Mouse (Mus musculus): ENCODE data around the gene Speer4b.
"Not testable (repeated sequence)": the region's sequence is repeated elsewhere in the genome, so short reads cannot be mapped to it uniquely, and the experiment has no call there.

Gene Speer4b

GRCm38 (mm10) chr5:27501338-27501737 is at the start of gene Speer4b:
TSS of gene Speer4b (minus strand) at chr5:27501438.
- in situ Hi-C loops (cut with MboI; ENCODE audit: unreplicated experiment in 2 of 2): not testable (repeated sequence)

- in situ Hi-C loops (cut with MboI; ENCODE audit: unreplicated experiment in 2 of 2): no loop called here
These were observed 48.1 kb upstream of the Speer4b start for GRCm38 (mm10) chr5:27549291-27549690.

DNA sequence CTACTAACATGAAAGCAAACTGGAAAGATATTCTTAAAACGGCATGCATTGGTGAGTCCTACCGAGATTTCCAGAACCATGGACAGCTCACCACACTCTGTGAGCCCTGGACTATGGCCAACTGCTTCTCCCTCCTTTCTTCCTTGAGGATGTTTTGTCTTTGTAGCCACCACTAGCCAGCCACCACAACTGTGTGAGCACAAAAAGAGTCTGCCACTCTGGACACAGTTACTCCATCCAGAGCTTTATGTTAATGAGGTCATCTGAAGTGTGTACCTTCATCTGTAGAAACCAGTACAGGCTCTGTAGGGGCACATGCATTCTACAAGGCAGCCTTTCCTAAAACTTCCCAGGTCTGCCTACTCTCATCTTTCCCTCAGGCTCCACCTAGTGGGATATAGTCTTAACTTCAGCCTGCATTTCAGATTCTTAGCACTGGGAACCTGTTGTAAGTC is 43.6 kb upstream of the Speer4b start:
- in situ Hi-C loops (cut with MboI; ENCODE audit: unreplicated experiment in 2 of 2): no loop called here

DNA sequence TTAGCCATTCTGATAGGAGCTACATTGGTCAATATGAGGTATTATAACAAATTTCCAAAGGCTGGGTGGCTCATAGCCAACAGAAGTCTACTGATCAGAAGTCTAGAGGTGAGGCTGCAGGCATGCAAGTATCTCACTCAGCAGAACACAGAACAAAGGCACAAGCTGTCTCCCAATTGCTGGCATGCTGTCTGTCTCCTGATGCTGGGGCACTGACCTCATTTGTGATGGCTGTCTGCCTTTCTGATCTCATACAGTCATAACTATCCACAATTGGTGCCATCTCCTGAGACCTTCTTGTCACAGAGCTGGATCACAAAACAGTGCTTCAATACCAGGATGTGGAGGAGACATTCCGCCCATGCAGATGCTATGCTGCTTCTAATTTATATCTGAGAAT is 25.7 kb upstream of the Speer4b start:
- in situ Hi-C loops (cut with MboI; ENCODE audit: unreplicated experiment in 2 of 2): no loop called here

DNA sequence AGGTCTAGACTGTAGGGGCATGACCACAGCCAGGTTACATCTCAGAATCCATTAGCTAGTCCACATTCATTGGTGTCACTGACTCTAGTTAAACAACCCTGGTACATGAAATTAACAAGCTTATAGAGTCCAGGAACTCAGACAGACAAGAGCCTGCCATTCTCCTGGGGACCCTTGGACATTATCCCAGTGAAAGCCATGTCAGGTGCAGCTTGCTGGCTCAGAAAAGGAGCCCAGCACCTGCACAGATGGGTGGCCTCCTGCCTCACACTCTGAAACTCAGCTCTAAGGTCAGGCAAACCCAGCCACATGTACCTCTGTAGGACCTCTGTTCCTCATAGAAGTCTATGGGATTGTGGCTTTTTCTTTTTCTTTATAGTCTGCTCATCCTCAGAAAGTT is 17.5 kb upstream of the Speer4b start:
- in situ Hi-C loops (cut with MboI; ENCODE audit: unreplicated experiment in 2 of 2): no loop called here

DNA sequence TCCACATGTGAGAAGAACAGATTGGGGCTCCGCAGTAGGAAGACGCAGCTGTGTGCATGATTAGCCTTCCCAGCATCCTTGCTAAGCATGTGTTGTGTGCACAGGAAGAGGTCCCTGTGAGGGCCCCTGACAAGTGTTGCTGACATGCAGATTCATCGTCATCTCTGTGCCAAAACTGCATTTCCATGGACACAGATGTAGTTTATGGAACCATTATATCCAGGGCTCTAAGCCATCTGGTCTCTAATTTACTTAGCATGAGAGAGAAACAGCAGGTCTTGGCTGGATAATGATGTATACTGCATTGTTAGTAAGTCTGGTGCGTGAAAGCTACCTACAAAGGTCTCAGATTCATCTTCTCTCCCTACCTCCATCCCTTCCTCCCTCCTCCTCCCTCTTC is 10.3 kb downstream of the Speer4b start:
- in situ Hi-C loops (cut with MboI; ENCODE audit: unreplicated experiment in 2 of 2): no loop called here

- in situ Hi-C loops (cut with MboI; ENCODE audit: unreplicated experiment in 2 of 2): no loop called here
These were observed 15.1 kb downstream of the Speer4b start for GRCm38 (mm10) chr5:27486138-27486537.

DNA sequence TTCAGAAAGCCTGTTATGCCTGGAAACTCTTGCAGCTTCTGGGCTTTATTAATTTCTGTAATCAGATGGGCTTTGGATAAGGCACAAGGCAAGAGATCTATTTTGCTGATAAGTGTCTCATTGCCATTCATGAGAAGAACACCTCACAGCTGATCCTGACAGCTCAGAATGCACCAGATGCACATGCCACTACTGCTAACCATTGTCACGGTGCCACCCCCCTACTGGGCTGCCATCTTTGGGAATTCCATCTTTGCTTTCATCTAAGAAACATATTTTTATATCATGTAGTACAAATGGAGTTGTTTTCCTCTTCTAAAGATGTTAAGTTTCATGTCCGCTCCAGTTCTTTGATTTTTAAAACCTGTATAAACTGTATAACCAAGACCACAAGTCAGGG is 19.5 kb downstream of the Speer4b start:
- in situ Hi-C loops (cut with MboI; ENCODE audit: unreplicated experiment in 2 of 2): no loop called here

- in situ Hi-C loops (cut with MboI; ENCODE audit: unreplicated experiment in 2 of 2): no loop called here
These were observed 26.2 kb downstream of the Speer4b start for GRCm38 (mm10) chr5:27474964-27475465.

- in situ Hi-C loops (cut with MboI; ENCODE audit: unreplicated experiment in 2 of 2): no loop called here
These were observed 43.6 kb downstream of the Speer4b start for GRCm38 (mm10) chr5:27457686-27458085.

DNA sequence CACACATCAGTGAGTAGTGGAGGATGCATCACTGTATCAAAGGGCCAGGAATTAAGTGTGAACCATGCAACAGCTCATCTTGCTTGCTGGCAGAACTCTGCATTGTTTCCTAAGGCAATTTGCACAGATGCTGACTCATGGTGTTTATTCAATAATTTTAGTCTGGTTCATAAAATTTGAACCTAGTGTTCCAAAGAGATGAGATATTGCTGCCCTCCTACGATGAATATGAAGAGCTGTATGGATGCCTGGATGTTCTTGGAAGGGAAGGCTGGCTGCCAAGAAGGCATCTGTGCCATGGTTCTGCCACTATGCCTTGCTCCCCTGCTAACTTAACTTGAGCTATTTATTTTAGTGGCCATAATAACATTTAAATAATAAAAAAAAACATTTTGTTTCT is 44.3 kb downstream of the Speer4b start:
- in situ Hi-C loops (cut with MboI; ENCODE audit: unreplicated experiment in 2 of 2): no loop called here

DNA sequence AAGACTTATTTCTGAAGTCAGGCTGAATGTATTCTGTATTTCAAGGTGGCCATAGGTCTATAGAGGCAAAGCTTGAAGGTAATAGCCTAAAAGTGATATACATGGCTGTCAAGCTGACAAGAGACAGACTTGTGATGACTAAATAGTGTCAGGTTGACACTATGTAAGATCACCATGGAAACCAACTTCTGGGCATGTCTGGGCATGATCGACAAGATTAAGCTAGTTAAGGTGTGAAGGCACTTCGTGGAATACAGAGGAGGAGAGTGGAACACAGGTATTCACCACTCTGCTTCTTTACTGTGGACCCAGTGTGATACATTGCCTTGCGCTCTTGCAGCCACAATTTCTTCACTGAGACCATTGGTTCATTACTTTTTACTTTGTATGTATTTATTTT is 46.9 kb downstream of the Speer4b start:
- in situ Hi-C loops (cut with MboI; ENCODE audit: unreplicated experiment in 2 of 2): no loop called here

DNA sequence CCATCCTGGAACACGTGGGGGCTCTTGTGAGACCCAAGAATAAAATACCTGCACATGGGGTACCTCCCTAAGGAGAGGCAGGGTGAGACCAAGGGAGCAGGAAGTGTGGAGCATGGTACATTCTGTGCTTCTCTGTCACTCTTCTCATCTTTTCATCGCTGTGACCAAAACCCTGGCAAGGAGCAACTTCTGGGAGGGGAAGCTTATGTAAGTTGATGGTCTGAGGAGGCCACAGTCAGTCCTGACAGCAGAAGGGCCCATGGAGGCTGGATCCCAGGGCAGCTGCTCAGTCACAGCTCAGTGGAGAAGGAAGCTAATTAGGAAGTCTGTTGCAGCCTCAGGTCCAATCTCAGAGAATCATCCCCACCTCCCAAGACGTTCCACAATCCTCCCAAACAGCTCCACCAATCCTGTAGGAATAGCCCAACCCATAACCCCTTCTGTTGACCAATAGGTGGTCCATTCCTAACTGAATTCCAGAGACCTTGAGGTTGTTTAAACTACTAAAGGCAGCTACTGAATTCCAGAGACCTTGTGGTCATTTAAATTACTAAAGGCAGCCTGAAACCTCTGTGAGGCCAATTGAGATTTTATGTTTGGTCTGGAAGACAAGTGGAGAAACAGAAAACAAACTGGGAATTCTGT is 47.9 kb downstream of the Speer4b start:
- in situ Hi-C loops (cut with MboI; ENCODE audit: unreplicated experiment in 2 of 2): no loop called here

All from v-Abl transformed pro-B cells (cell line).